Mouse (Mus musculus): ENCODE data around the gene C2cd2l.

GRCm38 (mm10) chr9:44269077-44269476, 51.0 kb downstream of the C2cd2l start:
- TF ChIP-seq CTCF (conservative IDR thresholded peaks at IDR 0.05; ENCODE audit: insufficient read depth, insufficient read length, low read depth, low read length) (peak; percentile 44), POLR2A (IDR thresholded peaks at IDR 0.05; ENCODE audit: low read depth, low read length) (no peak)

All from kidney, adult 2 months (tissue).